Mouse (Mus musculus) embryonic facial prominence, embryonic 14.5 days (tissue): Measurements from ENCODE around the gene Trak1. TPM values are rescaled to one million over a fixed set of nuclear protein-coding genes. Genes with fewer than 3 reads are reported as not detected.

ENCODE experiments used
- ATAC-seq: fragments of 200-750 bp; cut with Nextera tagmentation; 2 replicates; pipeline ENCODE4 v1.8.0; 2017; ENCODE audit warnings: low read depth, moderate number of reproducible peaks, moderate TSS enrichment
- DNase-seq: peaks from one replicate; pipeline ENCODE4 v3.0.0-alpha.2; 2015; ENCODE audit warnings: low spot score
- H3K27ac ChIP-seq: fragments of 300-500 bp; sonication (generic); replicated peaks from 2 replicates; pipeline ENCODE4 v1.5.1; 2014; ENCODE audit warnings: low read depth, mild to moderate bottlenecking, low read length, moderate library complexity
- H3K27me3 ChIP-seq: fragments of 300-500 bp; sonication (generic); replicated peaks from 2 replicates; pipeline ENCODE4 v1.6.1; 2014; ENCODE audit warnings: low read length; ENCODE audit not compliant: control insufficient read depth, insufficient read depth
- H3K36me3 ChIP-seq: fragments of 300-500 bp; sonication (generic); 2 replicates; pipeline ENCODE4 v1.6.1; 2014; ENCODE audit warnings: low read length, mixed read lengths; ENCODE audit not compliant: control insufficient read depth, insufficient read depth
- H3K4me1 ChIP-seq: fragments of 300-500 bp; sonication (generic); 2 replicates; pipeline ENCODE4 v1.6.1; 2014; ENCODE audit warnings: antibody characterized with exemption, low read length; ENCODE audit not compliant: control insufficient read depth, insufficient read depth
- H3K4me2 ChIP-seq: fragments of 300-500 bp; sonication (generic); 2 replicates; pipeline ENCODE4 v1.6.1; 2014; ENCODE audit warnings: low read depth, mild to moderate bottlenecking, low read length, moderate library complexity, mixed read lengths
- H3K4me3 ChIP-seq: fragments of 300-500 bp; sonication (generic); 2 replicates; pipeline ENCODE4 v1.5.1; 2014; ENCODE audit warnings: low read depth, mild to moderate bottlenecking, low read length
- H3K9ac ChIP-seq: fragments of 300-500 bp; sonication (generic); 2 replicates; pipeline ENCODE4 v1.6.1; 2014; ENCODE audit warnings: low read depth, mild to moderate bottlenecking, low read length, moderate library complexity, mixed read lengths
- H3K9me3 ChIP-seq: fragments of 300-500 bp; sonication (generic); 2 replicates; pipeline ENCODE4 v1.6.1; 2016; ENCODE audit warnings: low read length; ENCODE audit not compliant: control insufficient read depth
- WGBS: fragments of 180-500 bp; shearing (Covaris S2); extraction: QIAGEN DNeasy Blood & Tissue Kit; methylation state at CpG from one replicate; pipeline ENCODE4 v1.1.7; 2014; 5-methylcytosine and 5-hydroxymethylcytosine counted together
- polyA plus RNA-seq: library from polyadenylated mRNA; unstranded; fragments of >200 nt; fragmentation: Nextera tagmentation; extraction: Ambion mirVana; gene quantifications from 2 replicates; pipeline ENCODE4 v1.2.1, GENCODE M21; 2014

Gene Trak1
- polyA plus RNA-seq, 1 experiment from 2014 or later, result 28.3 TPM

DNA sequence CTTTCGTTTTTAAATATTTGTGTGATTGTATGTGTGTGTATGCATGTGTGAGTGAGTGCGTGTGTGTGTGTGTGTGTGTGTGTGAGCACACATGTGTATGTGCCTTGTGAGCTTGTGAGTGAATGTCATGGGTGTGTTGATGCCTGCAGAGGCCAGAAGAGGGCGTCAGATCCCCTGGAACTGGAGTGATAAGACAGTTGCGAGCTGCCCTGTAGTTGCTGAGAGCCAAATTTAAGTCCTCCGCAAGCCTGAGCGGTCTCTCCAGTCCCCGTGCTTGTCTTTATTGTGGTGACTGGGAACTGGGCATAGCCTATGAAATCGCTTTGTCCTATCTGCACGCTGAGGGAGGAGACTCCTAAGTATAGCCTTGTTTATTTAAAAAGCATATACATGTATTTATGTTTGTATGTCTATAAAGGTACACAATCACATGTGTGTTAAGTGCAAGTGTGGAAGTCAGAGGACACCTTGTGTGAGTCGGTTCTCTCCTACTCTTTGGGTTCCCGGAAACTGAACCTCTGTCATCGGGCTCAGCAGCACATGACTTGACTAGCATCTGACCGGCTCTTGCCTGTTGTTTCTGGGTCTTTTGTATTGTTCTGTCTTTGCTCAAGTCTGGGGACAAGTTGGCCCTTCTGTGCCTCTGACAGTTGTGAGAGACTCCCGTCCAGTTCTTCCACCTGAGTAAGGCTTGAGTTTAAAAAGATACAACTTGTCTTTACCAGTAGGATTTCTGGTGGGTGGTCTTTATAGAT lies 46.0 kb downstream of the Trak1 start:
- DNase-seq (no peak), ATAC-seq (no peak)
- H3K36me3 ChIP-seq, result no peaks in the 10 kb centered on the region
- H3K27ac ChIP-seq, result no peak overlapping the region; the same call in 1 of the 2 replicates
- H3K9me3 ChIP-seq, result no peaks in the 10 kb centered on the region
- H3K27me3 ChIP-seq, result no peaks in the 10 kb centered on the region
- H3K4me1 ChIP-seq, result peaks cover 18% of the 10 kb centered on the region
- H3K4me2 ChIP-seq, result no peak overlapping the region
- no peak overlapping the region for H3K9ac ChIP-seq
- WGBS, result 80% methylated on average over 14 of the region's 14 CpGs
- no peak overlapping the region for H3K4me3 ChIP-seq

DNA sequence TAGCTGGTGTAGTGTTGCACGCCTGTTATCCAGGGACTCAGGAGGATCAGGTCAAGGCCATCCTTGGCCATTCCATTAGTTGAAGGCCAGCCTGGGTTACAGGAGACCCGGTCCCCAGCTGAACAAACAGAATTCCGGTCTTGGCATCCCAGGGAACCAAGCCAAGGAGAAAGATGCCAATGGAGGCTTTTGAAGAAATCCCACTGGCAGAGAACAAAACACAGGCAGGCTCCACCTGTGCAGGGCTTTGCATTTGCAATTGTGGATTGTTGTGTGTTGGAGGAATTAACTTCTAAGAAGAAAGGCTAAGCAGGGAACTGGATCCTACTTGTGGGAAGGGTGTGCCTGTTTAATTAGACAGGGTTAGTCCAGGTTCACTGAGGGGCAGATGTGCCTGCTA lies 47.0 kb downstream of the Trak1 start:
- 45% methylated on average over 3 of the region's 3 CpGs for WGBS
- H3K9me3 ChIP-seq, result no peaks in the 10 kb centered on the region
- H3K27ac ChIP-seq, result no peak overlapping the region
- peak; percentile 58 for DNase-seq
- no peak overlapping the region for H3K9ac ChIP-seq
- peaks cover 22% of the 10 kb centered on the region for H3K4me1 ChIP-seq
- H3K27me3 ChIP-seq, result no peaks in the 10 kb centered on the region
- no peaks in the 10 kb centered on the region for H3K36me3 ChIP-seq
- H3K4me3 ChIP-seq, result no peak overlapping the region
- ATAC-seq, result no peak
- no peak overlapping the region for H3K4me2 ChIP-seq

DNA sequence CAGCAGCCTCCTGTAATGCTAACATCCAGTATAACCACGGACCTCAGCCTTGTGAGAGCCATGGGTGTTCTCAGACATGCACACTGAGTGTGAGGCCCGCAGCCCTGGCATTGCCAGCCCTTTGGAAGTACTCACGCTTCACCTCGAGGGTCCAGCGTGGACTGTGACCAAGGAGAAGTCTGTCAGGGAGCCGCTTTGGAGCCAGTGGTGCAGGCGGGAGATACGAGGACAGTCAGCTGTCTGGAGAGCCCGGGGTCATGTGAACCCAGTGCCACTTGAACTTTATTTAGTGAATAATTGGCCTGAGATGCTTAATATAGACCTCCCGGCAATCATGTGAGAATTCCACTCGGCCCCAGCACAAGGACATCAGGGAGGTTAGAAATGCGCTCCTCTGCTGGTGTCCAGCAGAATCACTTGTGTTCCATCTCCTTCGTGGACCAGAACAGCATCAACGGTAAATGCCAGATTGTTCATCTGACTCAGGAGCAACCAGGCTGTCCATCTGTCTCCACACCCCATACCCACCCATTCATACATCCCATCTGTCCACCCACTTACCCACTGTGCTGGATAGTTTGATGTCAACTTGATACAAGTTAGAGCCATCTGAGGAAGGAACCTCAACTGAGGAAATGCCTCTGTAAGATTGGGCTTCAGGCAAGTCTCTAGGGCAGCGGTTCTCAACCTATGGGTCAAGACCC lies 48.3 kb downstream of the Trak1 start:
- peaks cover 22% of the 10 kb centered on the region for H3K4me1 ChIP-seq
- no peak overlapping the region for H3K4me3 ChIP-seq
- 93% methylated on average over 15 of the region's 15 CpGs for WGBS
- H3K4me2 ChIP-seq, result no peak overlapping the region
- H3K36me3 ChIP-seq, result no peaks in the 10 kb centered on the region
- DNase-seq (no peak), ATAC-seq (no peak)
- no peak overlapping the region for H3K9ac ChIP-seq
- H3K9me3 ChIP-seq, result no peaks in the 10 kb centered on the region
- no peaks in the 10 kb centered on the region for H3K27me3 ChIP-seq
- no peak overlapping the region for H3K27ac ChIP-seq

DNA sequence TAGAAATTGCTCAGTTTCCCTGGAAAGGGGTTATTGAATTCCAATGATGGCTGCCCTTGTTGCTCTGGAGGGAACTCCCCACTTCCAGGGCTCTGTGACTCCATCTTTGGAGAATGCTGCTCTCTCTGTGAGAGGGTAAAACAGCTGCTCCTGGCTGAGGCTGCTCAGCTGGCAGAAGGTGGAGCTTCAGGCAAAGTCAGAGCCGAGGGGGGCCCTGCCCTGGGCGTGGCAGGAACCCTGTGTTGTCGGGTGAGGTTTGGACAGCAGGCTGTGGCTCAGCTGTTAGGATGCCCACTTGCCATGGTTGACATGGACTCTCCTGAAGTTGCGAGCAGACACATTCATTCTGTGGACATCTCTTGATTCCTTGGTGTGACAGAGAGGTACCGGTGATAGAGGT lies 49.3 kb downstream of the Trak1 start:
- Histone ChIP-seq H3K4me2 (no peak overlapping the region), H3K9ac (no peak overlapping the region), H3K9me3 (no peaks in the 10 kb centered on the region), H3K4me3 (no peak overlapping the region), H3K27ac (no peak overlapping the region), H3K36me3 (no peaks in the 10 kb centered on the region), H3K4me1 (peaks cover 31% of the 10 kb centered on the region), H3K27me3 (no peaks in the 10 kb centered on the region)
- 77% methylated on average over 5 of the region's 5 CpGs for WGBS
- ATAC-seq (no peak), DNase-seq (peak; percentile 66)

DNA sequence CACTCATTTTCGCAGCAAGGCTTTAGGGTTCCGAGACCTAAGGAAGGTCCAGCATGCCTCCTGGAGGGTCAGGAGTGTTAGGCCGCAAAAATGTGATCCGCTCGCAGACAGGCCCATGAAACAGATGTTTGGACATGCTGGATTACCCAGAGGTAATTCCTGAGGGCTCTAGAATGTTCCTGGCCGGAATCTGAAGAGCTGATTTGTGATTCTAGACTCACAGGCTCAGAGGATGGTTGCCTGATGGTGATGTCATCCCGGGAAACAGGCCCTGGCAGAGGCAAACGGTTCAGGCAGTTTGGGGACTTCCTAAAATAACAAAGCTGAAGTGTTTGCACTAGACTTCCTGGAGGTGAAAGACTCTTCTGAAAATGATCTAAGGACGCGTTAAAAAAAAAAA lies 50.7 kb downstream of the Trak1 start:
- Histone ChIP-seq H3K36me3 (no peaks in the 10 kb centered on the region), H3K27me3 (no peaks in the 10 kb centered on the region), H3K9ac (peak overlapping the region; percentile 40; the same call in 1 of the 2 replicates), H3K9me3 (no peaks in the 10 kb centered on the region), H3K4me1 (peaks cover 39% of the 10 kb centered on the region), H3K27ac (peak overlapping the region; percentile 90), H3K4me3 (no peak overlapping the region), H3K4me2 (peak overlapping the region; percentile 4; the same call in 1 of the 2 replicates)
- DNase-seq (peak; percentile 73), ATAC-seq (peak; percentile 24; the same call in 1 of the 2 replicates)
- 27% methylated on average over 10 of the region's 10 CpGs for WGBS

DNA sequence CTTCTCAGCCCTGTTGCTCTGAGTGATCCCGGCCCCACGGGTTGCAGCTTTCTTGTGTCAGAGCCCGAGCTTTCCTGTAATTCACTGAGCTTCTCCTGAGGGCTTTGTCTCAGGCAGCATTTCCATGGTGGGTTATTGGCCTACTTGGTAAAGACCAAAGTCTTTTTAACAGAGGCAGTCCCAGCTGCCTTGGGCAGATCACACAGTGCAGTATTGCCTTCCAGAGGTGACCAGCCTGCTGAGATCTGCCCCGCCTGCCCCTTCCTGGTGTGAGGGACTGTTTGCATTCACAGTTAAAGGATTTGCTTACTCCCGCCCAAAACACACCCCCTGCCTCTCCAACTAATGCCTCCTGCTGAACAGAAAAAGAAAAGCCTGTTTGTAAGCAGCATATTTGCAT lies 51.2 kb downstream of the Trak1 start:
- Histone ChIP-seq H3K4me1 (peaks cover 40% of the 10 kb centered on the region), H3K27ac (peak overlapping the region; percentile 90), H3K9ac (peak overlapping the region; percentile 40; the same call in 1 of the 2 replicates), H3K9me3 (no peaks in the 10 kb centered on the region), H3K4me3 (no peak overlapping the region), H3K27me3 (no peaks in the 10 kb centered on the region), H3K4me2 (peak overlapping the region; percentile 4; the same call in 1 of the 2 replicates), H3K36me3 (no peaks in the 10 kb centered on the region)
- no peak for DNase-seq
- ATAC-seq, result no peak
- WGBS, result 11% methylated on average over 5 of the region's 5 CpGs

DNA sequence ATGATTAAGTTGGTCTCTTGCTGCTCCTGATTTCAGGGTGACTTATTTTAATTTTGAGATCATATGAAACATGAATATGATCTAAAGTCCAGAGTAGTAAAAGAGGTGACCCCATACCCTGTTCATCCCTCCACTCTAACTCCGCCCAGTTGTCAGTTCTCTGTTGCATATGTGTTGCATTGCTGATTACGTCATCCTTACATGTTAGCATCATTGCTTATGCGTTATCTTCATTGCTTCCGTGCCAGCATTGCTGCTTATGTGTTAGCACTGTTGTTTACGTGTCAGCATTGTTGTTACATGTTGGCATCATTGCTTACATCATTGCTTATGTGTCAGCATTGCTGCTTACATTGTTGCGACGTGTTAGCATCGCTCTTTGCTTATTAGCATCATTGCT lies 51.8 kb downstream of the Trak1 start:
- DNase-seq (no peak), ATAC-seq (no peak)
- WGBS, result 88% methylated on average over 8 of the region's 8 CpGs
- H3K4me1 ChIP-seq, result peaks cover 39% of the 10 kb centered on the region
- no peaks in the 10 kb centered on the region for H3K9me3 ChIP-seq
- no peaks in the 10 kb centered on the region for H3K36me3 ChIP-seq
- no peak overlapping the region for H3K4me2 ChIP-seq
- H3K27ac ChIP-seq, result no peak overlapping the region; the same call in 1 of the 2 replicates
- no peak overlapping the region for H3K4me3 ChIP-seq
- H3K27me3 ChIP-seq, result no peaks in the 10 kb centered on the region
- no peak overlapping the region for H3K9ac ChIP-seq

DNA sequence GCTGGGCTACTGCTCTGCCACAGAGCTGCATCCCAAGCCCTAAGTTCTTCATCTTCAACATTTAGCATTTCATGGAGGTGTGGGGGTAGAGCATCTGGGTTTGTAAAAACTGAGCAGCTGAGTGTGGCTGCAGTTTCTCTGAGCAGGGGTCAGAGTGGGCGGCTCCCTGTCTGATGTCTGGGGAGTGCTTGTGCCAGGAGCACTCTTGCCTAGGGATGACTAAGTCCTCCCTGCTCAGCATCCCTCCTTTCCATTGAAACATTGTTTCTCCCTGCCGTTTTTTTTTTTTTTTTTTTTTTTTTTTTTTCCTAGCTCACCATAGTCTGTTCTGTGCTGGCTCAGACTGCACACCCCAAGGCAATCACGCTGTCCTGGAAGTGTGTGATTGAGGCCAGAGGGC lies 53.3 kb downstream of the Trak1 start:
- Histone ChIP-seq H3K27me3 (no peaks in the 10 kb centered on the region), H3K36me3 (no peaks in the 10 kb centered on the region), H3K9ac (peak overlapping the region; percentile 35; the same call in 1 of the 2 replicates), H3K9me3 (no peaks in the 10 kb centered on the region), H3K4me1 (peaks cover 44% of the 10 kb centered on the region), H3K4me2 (no peak overlapping the region), H3K4me3 (no peak overlapping the region), H3K27ac (peak overlapping the region; percentile 11; the same call in 1 of the 2 replicates)
- DNase-seq (no peak), ATAC-seq (no peak)
- WGBS, result 27% methylated on average over 3 of the region's 3 CpGs
